Mouse (Mus musculus): Measurements from ENCODE around the gene Wscd1. TPM values are rescaled to one million over a fixed set of nuclear protein-coding genes. Genes with fewer than 3 reads are reported as not detected.

The Wscd1 gene
- total and polyA plus RNA-seq, 2 experiments from 2014 or later = 94.5 to 209 TPM

DNA sequence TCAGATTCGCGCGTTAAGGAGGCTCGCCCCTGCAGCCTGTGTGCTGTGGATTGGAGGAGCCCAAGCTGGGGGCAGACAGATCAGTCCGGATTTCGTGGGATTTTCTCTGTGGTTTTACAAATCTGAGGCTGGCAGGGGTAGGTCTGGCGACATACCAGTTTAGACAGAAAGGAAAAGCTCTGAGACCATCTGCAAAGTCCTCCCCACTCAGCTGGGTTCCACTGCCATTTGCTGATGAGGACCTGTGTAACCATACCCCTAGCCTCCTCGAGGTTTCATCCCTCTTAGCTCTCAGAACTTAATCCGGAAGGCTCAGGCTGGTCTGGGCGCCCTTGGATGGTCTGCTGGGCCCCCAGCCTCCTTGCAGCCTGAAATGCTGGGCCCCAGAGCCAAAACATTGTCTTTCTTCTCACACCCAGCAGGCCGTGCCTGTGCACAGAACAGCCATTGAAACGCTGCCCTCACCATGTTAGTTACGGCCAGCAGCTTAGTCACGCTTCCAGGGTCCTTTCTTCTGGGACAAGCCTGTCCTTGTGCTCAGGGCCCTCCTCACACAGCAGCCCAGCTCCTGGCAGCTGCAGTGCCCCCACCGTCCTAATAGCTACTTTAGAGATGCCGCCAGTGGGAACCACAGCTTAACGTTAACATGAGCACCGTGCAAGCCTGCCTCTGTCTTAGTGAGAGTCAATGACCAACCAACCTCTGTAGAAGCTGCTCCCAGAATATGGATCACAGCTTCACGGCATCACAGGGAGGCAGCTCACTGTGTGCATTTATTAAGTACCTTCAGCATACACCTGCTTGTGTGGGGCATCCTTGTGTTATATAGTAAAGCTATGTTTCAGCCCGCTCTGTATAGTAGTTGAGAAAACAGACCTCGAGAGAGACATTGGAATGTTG, 8.7 kb downstream of the Wscd1 start:
- ATAC-seq = peak; percentile 95
- peak overlapping the region; percentile 26 for H3K4me2 ChIP-seq (ENCODE audit: low read depth, low read length)
- peak; percentile 90 for DNase-seq (ENCODE audit: low spot score)
- no peaks in the 10 kb centered on the region for H3K9me3 ChIP-seq (ENCODE audit: low read length)
- no peaks in the 10 kb centered on the region for H3K27me3 ChIP-seq (ENCODE audit: insufficient read depth, low read length)
- H3K9ac ChIP-seq (replicated peaks; ENCODE audit: low read length) = peak overlapping the region; percentile 4; the same call in 1 of the 2 replicates
- peak; percentile 17; the same call in 1 of the 2 replicates for TF ChIP-seq CTCF (IDR thresholded peaks at IDR 0.05; ENCODE audit: low read depth)
- H3K36me3 ChIP-seq (ENCODE audit: insufficient read depth, low read length) = no peaks in the 10 kb centered on the region
- H3K4me1 ChIP-seq (ENCODE audit: insufficient read depth, low read length) = peaks cover 45% of the 10 kb centered on the region
- no peak overlapping the region for H3K4me3 ChIP-seq (ENCODE audit: low read length)
- H3K27ac ChIP-seq = peak overlapping the region; percentile 91
- WGBS = 17% methylated on average over 21 of the region's 21 CpGs

- Histone ChIP-seq H3K4me1 (ENCODE audit: insufficient read depth, low read length) (peaks cover 31% of the 10 kb centered on the region), H3K27ac (no peak overlapping the region), H3K9me3 (ENCODE audit: low read length) (no peaks in the 10 kb centered on the region), H3K4me2 (ENCODE audit: low read depth, low read length) (no peak overlapping the region), H3K36me3 (ENCODE audit: insufficient read depth, low read length) (no peaks in the 10 kb centered on the region), H3K9ac (replicated peaks; ENCODE audit: low read length) (no peak overlapping the region), H3K27me3 (ENCODE audit: insufficient read depth, low read length) (no peaks in the 10 kb centered on the region), H3K4me3 (ENCODE audit: low read length) (no peak overlapping the region)
- DNase-seq (ENCODE audit: low spot score) = no peak
- no peak for ATAC-seq
- TF ChIP-seq CTCF (IDR thresholded peaks at IDR 0.05; ENCODE audit: low read depth) = no peak
- WGBS = 74% methylated on average over 9 of the region's 9 CpGs
Measured at GRCm38 (mm10) chr11:71760991-71761390, 11.3 kb downstream of the Wscd1 start.

- ATAC-seq = peak; percentile 68
- H3K27me3 ChIP-seq (ENCODE audit: insufficient read depth, low read length) = no peaks in the 10 kb centered on the region
- H3K9ac ChIP-seq (replicated peaks; ENCODE audit: low read length) = no peak overlapping the region
- no peak overlapping the region for H3K4me2 ChIP-seq (ENCODE audit: low read depth, low read length)
- peaks cover 15% of the 10 kb centered on the region for H3K4me1 ChIP-seq (ENCODE audit: insufficient read depth, low read length)
- peak; percentile 87 for DNase-seq (ENCODE audit: low spot score)
- no peaks in the 10 kb centered on the region; the same call in 1 of the 2 replicates for H3K36me3 ChIP-seq (ENCODE audit: insufficient read depth, low read length)
- H3K4me3 ChIP-seq (ENCODE audit: low read length) = no peak overlapping the region
- H3K9me3 ChIP-seq (ENCODE audit: low read length) = no peaks in the 10 kb centered on the region
- WGBS = 14% methylated on average over 5 of the region's 5 CpGs
- H3K27ac ChIP-seq = peak overlapping the region; percentile 71
- no peak for TF ChIP-seq CTCF (IDR thresholded peaks at IDR 0.05; ENCODE audit: low read depth)
Measured at GRCm38 (mm10) chr11:71763154-71763553, 13.4 kb downstream of the Wscd1 start.

- Histone ChIP-seq H3K4me1 (ENCODE audit: insufficient read depth, low read length) (peaks cover 9% of the 10 kb centered on the region), H3K9ac (replicated peaks; ENCODE audit: low read length) (no peak overlapping the region), H3K4me3 (ENCODE audit: low read length) (no peak overlapping the region), H3K27ac (peak overlapping the region; percentile 71), H3K9me3 (ENCODE audit: low read length) (no peaks in the 10 kb centered on the region), H3K27me3 (ENCODE audit: insufficient read depth, low read length) (no peaks in the 10 kb centered on the region), H3K36me3 (ENCODE audit: insufficient read depth, low read length) (peaks cover 3% of the 10 kb centered on the region; the same call in 1 of the 2 replicates), H3K4me2 (ENCODE audit: low read depth, low read length) (no peak overlapping the region)
- WGBS = 31% methylated on average over 5 of the region's 5 CpGs
- DNase-seq (ENCODE audit: low spot score) = peak; percentile 55
- ATAC-seq = 0 out of 2 replicates have a peak, but pooled peaks have one; percentile 39
- no peak for TF ChIP-seq CTCF (IDR thresholded peaks at IDR 0.05; ENCODE audit: low read depth)
Measured at GRCm38 (mm10) chr11:71763651-71764275, 14.0 kb downstream of the Wscd1 start.

DNA sequence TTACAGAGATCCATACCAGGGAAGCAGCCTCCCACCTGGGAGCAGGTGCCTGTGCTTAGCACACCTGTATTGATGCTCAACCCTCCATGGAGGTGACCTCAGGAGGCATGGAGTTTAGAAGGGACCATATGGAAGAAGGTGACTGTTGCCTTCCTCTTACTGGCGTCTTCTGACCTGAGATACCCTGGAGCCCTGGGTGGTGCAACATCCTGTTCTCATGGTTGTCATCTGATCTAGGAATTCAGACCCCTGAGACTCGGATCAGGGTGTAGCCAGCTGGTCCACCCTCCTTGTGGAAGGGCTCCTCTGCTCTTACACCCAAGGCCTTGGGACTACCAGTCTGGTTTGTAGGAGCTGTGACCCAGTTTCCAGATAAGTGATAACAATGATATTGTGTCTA, 15.0 kb downstream of the Wscd1 start:
- Histone ChIP-seq H3K9ac (replicated peaks; ENCODE audit: low read length) (no peak overlapping the region), H3K4me1 (ENCODE audit: insufficient read depth, low read length) (peaks cover 7% of the 10 kb centered on the region), H3K27ac (no peak overlapping the region; the same call in 1 of the 2 replicates), H3K36me3 (ENCODE audit: insufficient read depth, low read length) (peaks cover 13% of the 10 kb centered on the region; the same call in 1 of the 2 replicates), H3K9me3 (ENCODE audit: low read length) (no peaks in the 10 kb centered on the region), H3K4me3 (ENCODE audit: low read length) (no peak overlapping the region), H3K27me3 (ENCODE audit: insufficient read depth, low read length) (no peaks in the 10 kb centered on the region), H3K4me2 (ENCODE audit: low read depth, low read length) (no peak overlapping the region)
- DNase-seq (ENCODE audit: low spot score) = no peak
- TF ChIP-seq CTCF (IDR thresholded peaks at IDR 0.05; ENCODE audit: low read depth) = no peak
- 83% methylated on average over 2 of the region's 2 CpGs for WGBS
- no peak for ATAC-seq

DNA sequence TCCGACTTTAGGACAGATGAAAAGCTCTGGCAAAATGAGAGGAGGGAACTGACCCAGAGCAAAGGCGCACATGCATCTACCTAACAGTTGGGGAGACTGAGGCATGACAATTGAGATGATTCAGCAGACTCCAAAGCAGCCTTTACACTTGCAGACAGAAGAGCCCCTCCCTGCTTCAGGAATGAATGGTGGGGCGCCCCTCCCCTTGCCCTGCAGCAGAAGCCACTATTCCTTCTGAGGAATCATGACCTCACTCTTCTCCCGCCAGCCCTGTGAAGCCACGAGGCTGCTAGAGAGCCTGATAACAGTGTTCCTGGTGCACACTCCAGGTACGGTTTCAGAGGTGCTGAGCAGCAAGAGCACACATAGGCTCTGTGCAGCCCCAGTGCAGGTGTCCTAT, 15.6 kb downstream of the Wscd1 start:
- 71% methylated on average over 6 of the region's 6 CpGs for WGBS
- H3K4me1 ChIP-seq (ENCODE audit: insufficient read depth, low read length) = peaks cover 11% of the 10 kb centered on the region
- DNase-seq (ENCODE audit: low spot score) = no peak
- ATAC-seq = no peak
- no peak for TF ChIP-seq CTCF (IDR thresholded peaks at IDR 0.05; ENCODE audit: low read depth)
- no peak overlapping the region for H3K9ac ChIP-seq (replicated peaks; ENCODE audit: low read length)
- no peak overlapping the region for H3K27ac ChIP-seq
- peaks cover 13% of the 10 kb centered on the region; the same call in 1 of the 2 replicates for H3K36me3 ChIP-seq (ENCODE audit: insufficient read depth, low read length)
- H3K27me3 ChIP-seq (ENCODE audit: insufficient read depth, low read length) = no peaks in the 10 kb centered on the region
- no peak overlapping the region for H3K4me3 ChIP-seq (ENCODE audit: low read length)
- no peak overlapping the region for H3K4me2 ChIP-seq (ENCODE audit: low read depth, low read length)
- no peaks in the 10 kb centered on the region for H3K9me3 ChIP-seq (ENCODE audit: low read length)
